Comparison of ENCODE assay signal across 14 mouse cellular contexts in genomic region chr13:6365169-6365568, GRCm38 (mm10).
DNase-seq lines count a peak whose midpoint lies in the region; ATAC-seq lines count a peak whose summit lies in the region.
"Had no signal": no experiment of that assay in that cellular context is flagged by ENCODE, and none has a peak within 500 bp of the region (broad histone marks: within the 10 kb centered on the region; RNA-seq: fewer than 3 reads in every experiment).

No protein-coding gene starts in this region.

- no peaks in the 10 kb centered on the region for H3K4me1 ChIP-seq in forebrain, embryonic 15.5 days
- no peaks in the 10 kb centered on the region for H3K4me1 ChIP-seq in forebrain, embryonic 10.5 days
- H3K4me1 ChIP-seq in midbrain, embryonic 14.5 days (ENCODE audit: control insufficient read depth, insufficient read depth, low read length) = no peaks in the 10 kb centered on the region
- H3K4me1 ChIP-seq in midbrain, embryonic 13.5 days (replicated peaks) = no peaks in the 10 kb centered on the region
- H3K4me1 ChIP-seq: kidney, embryonic 15.5 days had no signal

- H3K9ac ChIP-seq in forebrain, embryonic 15.5 days (replicated peaks) = no peak overlapping the region
- no peak overlapping the region for H3K9ac ChIP-seq in midbrain, embryonic 14.5 days (replicated peaks; ENCODE audit: low read length)
- no peak overlapping the region for H3K9ac ChIP-seq in midbrain, embryonic 13.5 days (replicated peaks)
- H3K9ac ChIP-seq: forebrain, postnatal 0 days; kidney, embryonic 15.5 days had no signal

- no peaks in the 10 kb centered on the region for H3K36me3 ChIP-seq in forebrain, embryonic 15.5 days
- no peaks in the 10 kb centered on the region for H3K36me3 ChIP-seq in forebrain, embryonic 10.5 days (replicated peaks)
- no peaks in the 10 kb centered on the region for H3K36me3 ChIP-seq in midbrain, embryonic 14.5 days (ENCODE audit: control insufficient read depth, insufficient read depth, low read length)
- no peaks in the 10 kb centered on the region for H3K36me3 ChIP-seq in midbrain, embryonic 13.5 days
- H3K36me3 ChIP-seq: kidney, embryonic 15.5 days had no signal

- DNase-seq in forebrain, embryonic 10.5 days (ENCODE audit: extremely low spot score, low spot score) = no peak
- DNase-seq in midbrain, embryonic 14.5 days = peak; percentile 34
- peak; percentile 5 for DNase-seq in gonadal fat pad, adult 2 months (ENCODE audit: low read depth)
- DNase-seq in right cerebral cortex, postnatal 36 days (ENCODE audit: low spot score in 2 of 2) = peak; percentile 9 to 25
- DNase-seq in yolk sac, embryonic 10.5 days (ENCODE audit: low spot score) = no peak
- DNase-seq in cerebellum, adult 11-12 months = no peak
- DNase-seq: forebrain, postnatal 0 days; lung, postnatal 10 days; thymus, adult 18-20 months had no signal

- H3K4me3 ChIP-seq in forebrain, embryonic 15.5 days = no peak overlapping the region
- H3K4me3 ChIP-seq in forebrain, embryonic 10.5 days = no peak overlapping the region
- no peak overlapping the region for H3K4me3 ChIP-seq in midbrain, embryonic 14.5 days (replicated peaks; ENCODE audit: low read depth, low read length)
- H3K4me3 ChIP-seq in midbrain, embryonic 13.5 days (replicated peaks) = no peak overlapping the region
- H3K4me3 ChIP-seq: kidney, embryonic 15.5 days had no signal

- WGBS in forebrain, embryonic 15.5 days = 85% methylated on average over 4 of the region's 4 CpGs
- 94% methylated on average over 4 of the region's 4 CpGs for WGBS in forebrain, embryonic 10.5 days
- 81% methylated on average over 4 of the region's 4 CpGs for WGBS in midbrain, embryonic 14.5 days
- 78% methylated on average over 4 of the region's 4 CpGs for WGBS in midbrain, embryonic 13.5 days

- H3K27me3 ChIP-seq in forebrain, embryonic 15.5 days = no peaks in the 10 kb centered on the region
- no peaks in the 10 kb centered on the region for H3K27me3 ChIP-seq in forebrain, embryonic 10.5 days (ENCODE audit: poor library complexity, severe bottlenecking)
- H3K27me3 ChIP-seq in midbrain, embryonic 14.5 days (ENCODE audit: control insufficient read depth, insufficient read depth, low read length) = no peaks in the 10 kb centered on the region
- H3K27me3 ChIP-seq in midbrain, embryonic 13.5 days = no peaks in the 10 kb centered on the region
- H3K27me3 ChIP-seq: kidney, embryonic 15.5 days had no signal

- no peak overlapping the region for H3K27ac ChIP-seq in forebrain, embryonic 15.5 days (replicated peaks)
- no peak overlapping the region for H3K27ac ChIP-seq in forebrain, embryonic 10.5 days
- H3K27ac ChIP-seq in midbrain, embryonic 14.5 days (replicated peaks; ENCODE audit: low read depth, low read length) = no peak overlapping the region
- no peak overlapping the region for H3K27ac ChIP-seq in midbrain, embryonic 13.5 days
- H3K27ac ChIP-seq: kidney, embryonic 15.5 days had no signal

- ATAC-seq in forebrain, embryonic 15.5 days (replicated peaks) = 0 out of 2 replicates have a peak, but pooled peaks have one; percentile 23
- no peak for ATAC-seq in midbrain, embryonic 14.5 days (ENCODE audit: low FRiP score, low TSS enrichment)
- ATAC-seq in midbrain, embryonic 13.5 days = no peak
- ATAC-seq: forebrain, postnatal 0 days had no signal

- no peaks in the 10 kb centered on the region for H3K9me3 ChIP-seq in forebrain, embryonic 15.5 days
- H3K9me3 ChIP-seq in forebrain, embryonic 10.5 days = no peaks in the 10 kb centered on the region
- H3K9me3 ChIP-seq in midbrain, embryonic 14.5 days (ENCODE audit: control insufficient read depth, low read length) = no peaks in the 10 kb centered on the region
- H3K9me3 ChIP-seq in midbrain, embryonic 13.5 days = no peaks in the 10 kb centered on the region
- H3K9me3 ChIP-seq: kidney, embryonic 15.5 days had no signal

- no peak overlapping the region for H3K4me2 ChIP-seq in forebrain, embryonic 15.5 days (replicated peaks)
- no peak overlapping the region for H3K4me2 ChIP-seq in midbrain, embryonic 14.5 days (ENCODE audit: low read length)
- no peak overlapping the region for H3K4me2 ChIP-seq in midbrain, embryonic 13.5 days (replicated peaks)
- H3K4me2 ChIP-seq: kidney, embryonic 15.5 days; liver, embryonic 11.5 days; midbrain, embryonic 11.5 days had no signal

Comparison
In these comparisons a context has a peak if more than half of its experiments do, and no peak if none do; other contexts are left out.
1. DNase-seq: peak in midbrain, embryonic 14.5 days (single experiment), gonadal fat pad, adult 2 months (single experiment) and right cerebral cortex, postnatal 36 days (2 of 2); none in forebrain, embryonic 10.5 days (single experiment), yolk sac, embryonic 10.5 days (single experiment) and cerebellum, adult 11-12 months (single experiment).